Mouse (Mus musculus) MEL (cell line): Measurements from ENCODE around the gene Sgk1. TPM values are rescaled to one million over a fixed set of nuclear protein-coding genes. Genes with fewer than 3 reads are reported as not detected.

Experiments
- DNase-seq: peaks from one replicate; pipeline ENCODE4 v3.0.0; 2011; ENCODE audit warnings: low read depth, low spot score
- H3K27ac ChIP-seq: 2 replicates; pipeline ENCODE4 v1.5.1; 2012; ENCODE audit warnings: low read depth, mild to moderate bottlenecking, control low read depth, low read length, moderate library complexity; ENCODE audit not compliant: control insufficient read depth
- H3K27me3 ChIP-seq, 2 experiments: fragments of 150-350 bp in 1 of 2; sonication (generic) in 1 of 2; 2 replicates each; pipeline ENCODE4 v1.6.1; 2012; ENCODE audit warnings: low read length in 2 of 2, mild to moderate bottlenecking in 2 of 2, improper control_type of control experiment in 1 of 2, moderate library complexity in 1 of 2; ENCODE audit not compliant: insufficient read depth in 2 of 2, control insufficient read depth in 1 of 2
- H3K36me3 ChIP-seq, 2 experiments: 2 replicates each; pipeline ENCODE4 v1.6.1; 2012 to 2014; ENCODE audit warnings: low read length in 2 of 2, improper control_type of control experiment in 1 of 2, inconsistent platforms in 1 of 2, mild to moderate bottlenecking in 1 of 2; ENCODE audit not compliant: insufficient read depth in 2 of 2, control insufficient read depth in 1 of 2
- H3K4me1 ChIP-seq, 2 experiments: fragments of 150-350 bp in 1 of 2; sonication (generic) in 1 of 2; 2 replicates each; pipeline ENCODE4 v1.6.1; 2012; ENCODE audit warnings: low read length in 2 of 2, improper control_type of control experiment in 1 of 2, mild to moderate bottlenecking in 1 of 2; ENCODE audit not compliant: insufficient read depth in 2 of 2, control insufficient read depth in 1 of 2
- H3K4me3 ChIP-seq, 2 experiments: fragments of 150-350 bp in 1 of 2; sonication (generic) in 1 of 2; 2 replicates each; pipeline ENCODE4 v1.5.1; 2012; ENCODE audit warnings: low read depth in 2 of 2, low read length in 2 of 2, mild to moderate bottlenecking in 2 of 2, moderate library complexity in 2 of 2, control low read depth in 1 of 2, improper control_type of control experiment in 1 of 2; ENCODE audit not compliant: control insufficient read depth in 1 of 2, insufficient read depth in 1 of 2
- H3K79me2 ChIP-seq: 2 replicates; pipeline ENCODE4 v1.6.1; 2012; ENCODE audit warnings: mild to moderate bottlenecking, low read length, moderate library complexity; ENCODE audit not compliant: control insufficient read depth, poor library complexity, insufficient read depth
- H3K9ac ChIP-seq: 2 replicates; pipeline ENCODE4 v1.6.1; 2012; ENCODE audit warnings: low read depth, mild to moderate bottlenecking, control low read depth, low read length, moderate library complexity; ENCODE audit not compliant: control insufficient read depth, poor library complexity, severe bottlenecking
- H3K9me3 ChIP-seq: fragments of 150-350 bp; sonication (generic); replicated peaks from 2 replicates; pipeline ENCODE4 v1.6.1; 2012; ENCODE audit warnings: mild to moderate bottlenecking, low read length, improper control_type of control experiment, moderate library complexity; ENCODE audit not compliant: insufficient read depth
- CTCF ChIP-seq, 3 experiments: IDR thresholded peaks in 2 of 3; conservative IDR thresholded peaks in 1 of 3; 2 replicates each; pipeline ENCODE4 v1.5.1; 2011 to 2012; ENCODE audit warnings: low read length in 3 of 3, low read depth in 2 of 3, mild to moderate bottlenecking in 2 of 3, improper control_type of control experiment in 1 of 3, inconsistent platforms in 1 of 3, mixed read lengths in 1 of 3, moderate library complexity in 1 of 3; ENCODE audit not compliant: control insufficient read depth in 1 of 3, insufficient read depth in 1 of 3, poor library complexity in 1 of 3, severe bottlenecking in 1 of 3
- E2F4 ChIP-seq: IDR thresholded peaks from 2 replicates; pipeline ENCODE4 v1.6.1; 2011; ENCODE audit warnings: low read depth, low read length, improper control_type of control experiment, borderline replicate concordance
- ELF1 ChIP-seq: IDR thresholded peaks from 2 replicates; pipeline ENCODE4 v1.6.1; 2014; ENCODE audit warnings: low read depth, mild to moderate bottlenecking, inconsistent platforms, low read length, improper control_type of control experiment, moderate library complexity
- GABPA ChIP-seq: IDR thresholded peaks from 2 replicates; pipeline ENCODE4 v1.6.1; 2012; ENCODE audit warnings: low read depth, mild to moderate bottlenecking, inconsistent platforms, low read length, improper control_type of control experiment, moderate library complexity
- GATA1 ChIP-seq: IDR thresholded peaks from 2 replicates; pipeline ENCODE4 v1.6.1; 2011; ENCODE audit warnings: low read depth, low read length, improper control_type of control experiment
- HCFC1 ChIP-seq: IDR thresholded peaks from 2 replicates; pipeline ENCODE4 v1.6.1; 2012; ENCODE audit warnings: low read depth, mild to moderate bottlenecking, inconsistent platforms, low read length, improper control_type of control experiment, moderate library complexity
- MAFK ChIP-seq: IDR thresholded peaks from 2 replicates; pipeline ENCODE4 v1.6.1; 2011; ENCODE audit warnings: low read depth, mild to moderate bottlenecking, low read length, improper control_type of control experiment, borderline replicate concordance
- MEF2A ChIP-seq: IDR thresholded peaks from 2 replicates; pipeline ENCODE4 v1.6.1; 2014; ENCODE audit warnings: low read depth, mild to moderate bottlenecking, inconsistent platforms, low read length, improper control_type of control experiment; ENCODE audit not compliant: poor library complexity, insufficient replicate concordance, severe bottlenecking; ENCODE audit errors: extremely low read depth
- MYB ChIP-seq: IDR thresholded peaks from 2 replicates; pipeline ENCODE4 v1.6.1; 2011; ENCODE audit warnings: mild to moderate bottlenecking, low read depth, low read length, improper control_type of control experiment
- NELFE ChIP-seq: IDR thresholded peaks from 2 replicates; pipeline ENCODE4 v1.6.1; 2011; ENCODE audit warnings: low read depth, low read length, improper control_type of control experiment
- NRF1 ChIP-seq: IDR thresholded peaks from 2 replicates; pipeline ENCODE4 v1.6.1; 2014; ENCODE audit warnings: low read depth, mild to moderate bottlenecking, inconsistent platforms, low read length, improper control_type of control experiment, moderate library complexity; ENCODE audit not compliant: poor library complexity, insufficient read depth, severe bottlenecking
- POLR2AphosphoS2 ChIP-seq: IDR thresholded peaks from 2 replicates; pipeline ENCODE4 v1.6.1; 2011; ENCODE audit warnings: low read length, improper control_type of control experiment
- POLR2AphosphoS5 ChIP-seq: IDR thresholded peaks from 2 replicates; pipeline ENCODE4 v1.6.1; 2012; ENCODE audit warnings: low read depth, borderline replicate concordance, mild to moderate bottlenecking, inconsistent platforms, low read length, moderate library complexity, mixed read lengths
- RAD21 ChIP-seq: IDR thresholded peaks from 2 replicates; pipeline ENCODE4 v1.6.1; 2011; ENCODE audit warnings: mild to moderate bottlenecking, low read depth, low read length, improper control_type of control experiment
- RCOR1 ChIP-seq: IDR thresholded peaks from 2 replicates; pipeline ENCODE4 v1.6.1; 2012; ENCODE audit warnings: low read depth, mild to moderate bottlenecking, inconsistent platforms, low read length, improper control_type of control experiment
- SMC3 ChIP-seq: IDR thresholded peaks from 2 replicates; pipeline ENCODE4 v1.6.1; 2011; ENCODE audit warnings: low read depth, low read length, improper control_type of control experiment
- TBP ChIP-seq: IDR thresholded peaks from 2 replicates; pipeline ENCODE4 v1.8.0; 2011; ENCODE audit warnings: low read depth, low read length, improper control_type of control experiment
- TCF12 ChIP-seq: IDR thresholded peaks from 2 replicates; pipeline ENCODE4 v1.6.1; 2014; ENCODE audit warnings: low read depth, mild to moderate bottlenecking, inconsistent platforms, low read length, improper control_type of control experiment, moderate library complexity
- UBTF ChIP-seq: IDR thresholded peaks from 2 replicates; pipeline ENCODE4 v1.6.1; 2012; ENCODE audit warnings: low read depth, mild to moderate bottlenecking, inconsistent platforms, low read length, improper control_type of control experiment, moderate library complexity, borderline replicate concordance; ENCODE audit not compliant: insufficient read depth
- USF1 ChIP-seq: IDR thresholded peaks from 2 replicates; pipeline ENCODE4 v1.6.1; 2014; ENCODE audit warnings: low read depth, mild to moderate bottlenecking, inconsistent platforms, low read length, improper control_type of control experiment, moderate library complexity
- USF2 ChIP-seq, 2 experiments: IDR thresholded peaks; 2 replicates each; pipeline ENCODE4 v1.6.1; 2011 to 2012; ENCODE audit warnings: improper control_type of control experiment in 2 of 2, low read length in 2 of 2, borderline replicate concordance in 1 of 2, inconsistent platforms in 1 of 2, low read depth in 1 of 2, mild to moderate bottlenecking in 1 of 2; ENCODE audit not compliant: insufficient read depth in 1 of 2
- ZC3H11A ChIP-seq: IDR thresholded peaks from 2 replicates; pipeline ENCODE4 v1.6.1; 2012; ENCODE audit warnings: low read depth, mild to moderate bottlenecking, inconsistent platforms, low read length, improper control_type of control experiment
- ZMIZ1 ChIP-seq: IDR thresholded peaks from 2 replicates; pipeline ENCODE4 v1.6.1; 2012; ENCODE audit warnings: low read depth, mild to moderate bottlenecking, inconsistent platforms, low read length, improper control_type of control experiment, moderate library complexity
- polyA plus RNA-seq, 2 experiments: library from polyadenylated mRNA; stranded (reverse) in 1 of 2; unstranded in 1 of 2; fragments of >175 nt in 1 of 2; fragments of >200 nt in 1 of 2; gene quantifications; 2 replicates each; pipeline versions ENCODE4 v1.2.1 to v1.2.4; 2012; ENCODE audit warnings: low replicate concordance in 2 of 2, low read depth in 1 of 2; ENCODE audit not compliant: insufficient read length in 2 of 2, insufficient read depth in 1 of 2, missing spikeins in 1 of 2
- total RNA-seq: library from RNA; depleted of rRNA; stranded (reverse); fragments of 300-350 nt; gene quantifications from 2 replicates; pipeline ENCODE4 v1.2.3, GENCODE M21; 2012

The Sgk1 gene
- total and polyA plus RNA-seq, 3 experiments = 1.6 to 3.2 TPM; not detected in 1

- H3K4me1 ChIP-seq = no peaks in the 10 kb centered on the region
- H3K27me3 ChIP-seq = no peaks in the 10 kb centered on the region
- no peaks in the 10 kb centered on the region for H3K9me3 ChIP-seq
- no peak for TF ChIP-seq RCOR1
- TF ChIP-seq E2F4 = no peak
- no peaks in the 10 kb centered on the region for H3K79me2 ChIP-seq
- no peak overlapping the region for H3K27ac ChIP-seq
- H3K36me3 ChIP-seq = no peaks in the 10 kb centered on the region
- no peak for DNase-seq
- no peak overlapping the region for H3K9ac ChIP-seq
- no peak overlapping the region for H3K4me3 ChIP-seq
Measured at GRCm38 (mm10) chr10:21845601-21846282, 36.2 kb upstream of the Sgk1 start.

- Histone ChIP-seq H3K4me1 (no peaks in the 10 kb centered on the region), H3K79me2 (no peaks in the 10 kb centered on the region), H3K4me3 (no peak overlapping the region), H3K36me3 (no peaks in the 10 kb centered on the region), H3K27ac (no peak overlapping the region), H3K9ac (no peak overlapping the region), H3K9me3 (no peaks in the 10 kb centered on the region), H3K27me3 (no peaks in the 10 kb centered on the region)
- TF ChIP-seq ZC3H11A (no peak), USF2 (IDR thresholded peaks at IDR 0.05; ENCODE audit: borderline replicate concordance in 1 of 2, insufficient read depth in 1 of 2, low read depth in 1 of 2, low read length in 2 of 2) (no peak), POLR2AphosphoS5 (no peak), NELFE (no peak), GABPA (no peak), MAFK (no peak), HCFC1 (no peak), MEF2A (no peak), POLR2AphosphoS2 (no peak), RAD21 (no peak), GATA1 (no peak)
- no peak for DNase-seq
Measured at GRCm38 (mm10) chr10:21846366-21846765, 35.6 kb upstream of the Sgk1 start.

- no peaks in the 10 kb centered on the region for H3K27me3 ChIP-seq
- no peaks in the 10 kb centered on the region for H3K4me1 ChIP-seq
- no peak overlapping the region for H3K27ac ChIP-seq
- H3K9me3 ChIP-seq = no peaks in the 10 kb centered on the region
- H3K9ac ChIP-seq = no peak overlapping the region
- no peaks in the 10 kb centered on the region for H3K79me2 ChIP-seq
- H3K4me3 ChIP-seq = no peak overlapping the region
- no peaks in the 10 kb centered on the region for H3K36me3 ChIP-seq
- no peak for DNase-seq
- TF ChIP-seq TCF12 = no peak
- no peak for TF ChIP-seq UBTF
- no peak for TF ChIP-seq TBP
- TF ChIP-seq RAD21 = no peak
- TF ChIP-seq USF1 = no peak
- TF ChIP-seq RCOR1 = no peak
- TF ChIP-seq MYB = no peak
- no peak for TF ChIP-seq CTCF (IDR thresholded peaks at IDR 0.05 in 2 of 3, conservative IDR thresholded peaks at IDR 0.05 in 1 of 3; ENCODE audit: control insufficient read depth in 1 of 3, insufficient read depth in 1 of 3, low read depth in 2 of 3, low read length in 3 of 3, poor library complexity in 1 of 3, severe bottlenecking in 1 of 3)
- no peak for TF ChIP-seq ELF1
- TF ChIP-seq ZMIZ1 = no peak
- TF ChIP-seq POLR2AphosphoS2 = no peak
- TF ChIP-seq GABPA = no peak
- no peak for TF ChIP-seq SMC3
- TF ChIP-seq NRF1 = no peak
- TF ChIP-seq MEF2A = no peak
Measured at GRCm38 (mm10) chr10:21847026-21847820, 34.8 kb upstream of the Sgk1 start.
